Mouse (Mus musculus) heart, embryonic 16.5 days (tissue): ENCODE data around the gene Card6. TPM values are rescaled to one million over a fixed set of nuclear protein-coding genes. Genes with fewer than 3 reads are reported as not detected.
A peak's percentile ranks its signal among the peaks of the same experiment; 100 is the strongest.

Experiments used
- ATAC-seq: fragments of 200-750 bp; cut with Nextera tagmentation; replicated peaks from 2 replicates; pipeline ENCODE4 v1.8.0; 2017; ENCODE audit warnings: moderate number of reproducible peaks; ENCODE audit not compliant: insufficient read depth, low FRiP score; ENCODE audit errors: extremely low read depth
- H3K27ac ChIP-seq: fragments of 300-500 bp; sonication (generic); 2 replicates; pipeline ENCODE4 v1.5.1; 2014; ENCODE audit warnings: mild to moderate bottlenecking, low read length, control low read depth, moderate library complexity
- H3K27me3 ChIP-seq: fragments of 300-500 bp; sonication (generic); 2 replicates; pipeline ENCODE4 v1.6.1; 2014; ENCODE audit warnings: low read length, mixed read lengths; ENCODE audit not compliant: control insufficient read depth, insufficient read depth
- H3K36me3 ChIP-seq: fragments of 300-500 bp; sonication (generic); 2 replicates; pipeline ENCODE4 v1.6.1; 2014; ENCODE audit not compliant: control insufficient read depth, insufficient read depth
- H3K4me1 ChIP-seq: fragments of 300-500 bp; sonication (generic); 2 replicates; pipeline ENCODE4 v1.6.1; 2014; ENCODE audit warnings: low read length, mixed read lengths; ENCODE audit not compliant: control insufficient read depth, insufficient read depth
- H3K4me2 ChIP-seq: fragments of 300-500 bp; sonication (generic); 2 replicates; pipeline ENCODE4 v1.6.1; 2014; ENCODE audit warnings: low read depth, mild to moderate bottlenecking, control low read depth, low read length
- H3K4me3 ChIP-seq: fragments of 300-500 bp; sonication (generic); 2 replicates; pipeline ENCODE4 v1.5.1; 2014; ENCODE audit warnings: mild to moderate bottlenecking, control low read depth, low read length
- H3K9ac ChIP-seq: fragments of 300-500 bp; sonication (generic); 2 replicates; pipeline ENCODE4 v1.6.1; 2014; ENCODE audit warnings: low read length, control low read depth
- H3K9me3 ChIP-seq: fragments of 300-500 bp; sonication (generic); replicated peaks from 2 replicates; pipeline ENCODE4 v1.6.1; 2016; ENCODE audit warnings: low read length; ENCODE audit not compliant: control insufficient read depth
- WGBS: fragments of 180-500 bp; shearing (Covaris S2); extraction: QIAGEN DNeasy Blood & Tissue Kit; methylation state at CpG from one replicate; pipeline ENCODE4 v1.1.7; 2014; 5-methylcytosine and 5-hydroxymethylcytosine counted together
- polyA plus RNA-seq: library from polyadenylated mRNA; unstranded; fragments of >200 nt; fragmentation: Nextera tagmentation; extraction: Ambion mirVana; gene quantifications from 2 replicates; pipeline ENCODE4 v1.2.1, GENCODE M21; 2015

The Card6 gene
- polyA plus RNA-seq = 1.6 and 1.9 TPM in 2 replicates

- H3K4me3 ChIP-seq = peak within 1 kb of the TSS; percentile 52
- peak within 1 kb of the TSS; percentile 57 for H3K9ac ChIP-seq
- WGBS = 36% methylated on average over 21 of the region's 21 CpGs
- H3K4me2 ChIP-seq = peak within 1 kb of the TSS; percentile 57
- no peaks in the 10 kb centered on the region for H3K9me3 ChIP-seq
- no peaks in the 10 kb centered on the region for H3K4me1 ChIP-seq
- peak within 1 kb of the TSS; percentile 63 for H3K27ac ChIP-seq
- H3K36me3 ChIP-seq = peaks cover 2% of the 10 kb centered on the region; the same call in 1 of the 2 replicates
- H3K27me3 ChIP-seq = no peaks in the 10 kb centered on the region
- ATAC-seq = no peak; the same call in 1 of the 2 replicates
Measured at GRCm38 (mm10) chr15:5107686-5108654, at the start of gene Card6. Card6 (minus strand) TSS chr15:5108539.

DNA sequence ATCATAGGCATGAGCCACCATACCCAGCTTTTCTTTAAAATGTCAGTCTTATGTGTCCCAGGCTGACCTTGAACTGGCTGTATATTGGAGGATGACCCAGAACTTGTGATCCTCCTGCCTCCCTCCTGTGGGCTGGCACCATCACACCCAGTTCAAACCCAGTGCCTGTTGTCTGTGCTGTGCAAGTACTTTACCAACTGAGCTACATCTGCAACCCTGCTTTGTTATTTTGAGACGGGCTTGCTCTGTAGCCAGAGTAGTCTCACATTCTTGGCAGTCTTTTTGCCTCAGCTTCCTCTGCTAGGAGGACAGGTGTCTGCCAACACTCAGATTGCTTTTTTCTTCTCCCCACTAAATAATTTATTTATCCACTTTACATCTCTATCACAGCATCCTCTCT is 49.0 kb upstream of the Card6 start:
- peaks cover 19% of the 10 kb centered on the region for H3K4me1 ChIP-seq
- H3K4me3 ChIP-seq = no peak overlapping the region
- no peaks in the 10 kb centered on the region for H3K9me3 ChIP-seq
- H3K4me2 ChIP-seq = no peak overlapping the region
- no peaks in the 10 kb centered on the region for H3K36me3 ChIP-seq
- no peak for ATAC-seq
- no peaks in the 10 kb centered on the region for H3K27me3 ChIP-seq
- H3K27ac ChIP-seq = no peak overlapping the region
- WGBS = 20% methylated on average over 1 of the region's 1 CpGs
- no peak overlapping the region for H3K9ac ChIP-seq

GRCm38 (mm10) chr15:5156355-5156754 is 48.0 kb upstream of the Card6 start:
- 86% methylated on average over 4 of the region's 4 CpGs for WGBS

DNA sequence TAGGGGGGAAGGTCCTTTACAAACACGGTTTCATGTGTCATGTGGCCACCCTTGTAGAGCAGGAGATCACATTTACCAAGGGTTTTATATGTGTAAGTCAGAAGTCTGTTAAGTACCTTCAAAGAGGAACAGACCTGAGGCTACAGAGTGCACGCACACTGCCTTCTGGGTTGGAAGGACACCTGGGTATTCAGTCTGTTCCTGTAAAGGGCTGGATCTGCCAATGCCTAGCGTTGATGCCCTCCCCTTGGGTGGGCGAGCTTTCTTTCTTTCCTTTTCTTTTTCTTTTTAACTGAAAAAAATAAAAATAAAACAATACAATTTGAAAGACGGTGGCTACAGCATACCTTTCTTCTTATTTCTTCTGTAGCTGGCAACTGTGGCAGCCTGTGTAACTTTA is 46.8 kb upstream of the Card6 start:
- no peak for ATAC-seq
- no peak overlapping the region for H3K4me2 ChIP-seq
- no peaks in the 10 kb centered on the region for H3K27me3 ChIP-seq
- H3K4me3 ChIP-seq = no peak overlapping the region
- 75% methylated on average over 5 of the region's 5 CpGs for WGBS
- H3K4me1 ChIP-seq = peaks cover 19% of the 10 kb centered on the region
- no peaks in the 10 kb centered on the region for H3K9me3 ChIP-seq
- H3K27ac ChIP-seq = no peak overlapping the region
- no peaks in the 10 kb centered on the region for H3K36me3 ChIP-seq
- H3K9ac ChIP-seq = no peak overlapping the region

More at GRCm38 (mm10) chr15:5156355-5156754, 48.0 kb upstream of the Card6 start:
- Histone ChIP-seq H3K27me3 (no peaks in the 10 kb centered on the region), H3K4me3 (no peak overlapping the region), H3K4me1 (peaks cover 19% of the 10 kb centered on the region), H3K9ac (no peak overlapping the region), H3K4me2 (no peak overlapping the region), H3K36me3 (no peaks in the 10 kb centered on the region), H3K27ac (no peak overlapping the region), H3K9me3 (no peaks in the 10 kb centered on the region)
- no peak for ATAC-seq

DNA sequence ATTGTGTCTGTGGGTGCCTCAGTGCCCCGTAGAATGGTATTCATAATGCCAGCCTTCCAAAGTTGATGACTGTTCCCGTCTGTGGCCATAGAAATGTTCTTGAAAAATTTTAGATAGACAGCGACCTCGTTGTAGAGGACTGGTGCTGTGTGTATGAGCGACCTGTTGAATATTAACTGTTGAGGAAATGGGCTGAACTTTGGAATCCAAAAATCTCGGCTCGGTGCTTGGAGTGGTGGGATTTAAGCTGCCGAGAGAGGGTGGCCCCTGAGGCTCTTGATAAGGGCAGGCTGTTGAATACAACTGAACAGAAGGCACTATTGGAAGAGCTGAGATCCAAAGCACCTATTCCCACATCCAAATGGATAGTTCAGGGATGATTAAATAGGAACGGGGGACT is 46.3 kb upstream of the Card6 start:
- H3K9me3 ChIP-seq = no peaks in the 10 kb centered on the region
- H3K36me3 ChIP-seq = no peaks in the 10 kb centered on the region
- peaks cover 19% of the 10 kb centered on the region for H3K4me1 ChIP-seq
- no peak overlapping the region for H3K4me2 ChIP-seq
- H3K27ac ChIP-seq = no peak overlapping the region
- H3K4me3 ChIP-seq = no peak overlapping the region
- 47% methylated on average over 9 of the region's 9 CpGs for WGBS
- no peak overlapping the region for H3K9ac ChIP-seq
- H3K27me3 ChIP-seq = no peaks in the 10 kb centered on the region
- ATAC-seq = no peak

DNA sequence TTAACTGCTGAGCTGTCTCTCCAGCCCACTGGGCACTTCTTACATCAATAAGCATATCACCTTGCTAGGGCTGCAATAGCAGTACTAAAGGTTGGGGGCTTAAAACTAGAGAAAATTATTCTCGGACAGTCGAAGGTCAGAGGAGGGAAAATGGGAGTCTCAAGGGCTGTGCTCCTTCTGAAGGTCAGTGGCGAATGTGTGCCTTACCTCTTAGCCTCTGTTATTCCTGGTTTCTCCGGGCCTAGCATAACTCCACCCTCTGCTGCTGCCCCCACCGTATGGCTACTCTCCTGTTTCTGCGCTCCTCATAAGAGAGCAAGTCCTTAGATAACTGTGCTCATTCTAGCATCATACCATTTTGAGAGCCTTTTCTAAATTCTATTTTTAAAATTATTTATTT is 43.8 kb upstream of the Card6 start:
- Histone ChIP-seq H3K4me1 (peaks cover 14% of the 10 kb centered on the region), H3K27ac (no peak overlapping the region), H3K9ac (no peak overlapping the region), H3K36me3 (no peaks in the 10 kb centered on the region), H3K9me3 (no peaks in the 10 kb centered on the region), H3K4me3 (no peak overlapping the region), H3K4me2 (no peak overlapping the region), H3K27me3 (no peaks in the 10 kb centered on the region)
- no peak for ATAC-seq
- WGBS = 88% methylated on average over 6 of the region's 6 CpGs

- Histone ChIP-seq H3K9ac (no peak overlapping the region), H3K9me3 (no peaks in the 10 kb centered on the region), H3K4me1 (peaks cover 16% of the 10 kb centered on the region), H3K4me2 (no peak overlapping the region), H3K36me3 (no peaks in the 10 kb centered on the region), H3K4me3 (no peak overlapping the region), H3K27ac (no peak overlapping the region), H3K27me3 (no peaks in the 10 kb centered on the region)
- 85% methylated on average over 4 of the region's 4 CpGs for WGBS
- ATAC-seq = no peak
Measured at GRCm38 (mm10) chr15:5149187-5149586, 40.8 kb upstream of the Card6 start.

DNA sequence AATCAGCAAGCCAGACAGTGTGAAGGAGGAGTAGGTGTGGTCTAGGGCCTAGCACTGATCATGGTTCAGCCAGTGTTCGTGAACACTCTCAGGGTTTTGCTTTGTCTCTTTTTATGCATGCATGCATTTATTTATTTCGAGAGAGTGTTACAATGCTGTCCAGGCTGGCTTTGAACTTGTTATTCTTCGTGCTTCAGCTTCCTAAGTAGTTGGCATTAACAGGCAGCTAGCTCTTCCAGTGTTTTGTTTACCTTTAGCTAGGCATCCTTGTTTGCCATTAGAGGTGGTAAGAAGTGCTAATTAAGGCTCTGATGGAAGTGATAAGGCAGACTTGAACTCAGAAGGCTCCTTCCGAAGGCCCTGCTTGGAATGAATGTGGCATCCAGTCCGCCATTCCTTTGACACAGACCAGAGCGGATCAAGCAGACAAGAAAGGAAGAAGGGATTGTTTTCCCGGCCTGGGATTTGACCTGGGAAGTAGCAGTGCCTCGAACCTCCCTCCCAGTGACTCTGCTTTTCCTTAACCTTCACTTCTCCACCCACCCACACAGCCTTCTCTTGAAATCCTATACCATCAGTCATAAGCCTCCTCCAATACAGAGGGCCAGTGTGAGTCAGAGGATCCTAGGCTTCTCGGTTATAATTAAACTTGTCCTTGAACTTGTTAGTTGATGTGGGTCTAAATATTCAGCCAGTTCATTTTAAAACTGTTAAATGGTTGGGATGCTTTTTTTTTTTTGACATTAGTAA is 37.0 kb upstream of the Card6 start:
- 34% methylated on average over 9 of the region's 9 CpGs for WGBS
- Histone ChIP-seq H3K4me3 (peak overlapping the region; percentile 23; the same call in 1 of the 2 replicates), H3K9ac (peak overlapping the region; percentile 38; the same call in 1 of the 2 replicates), H3K4me2 (peak overlapping the region; percentile 90), H3K9me3 (no peaks in the 10 kb centered on the region), H3K36me3 (no peaks in the 10 kb centered on the region), H3K4me1 (peaks cover 16% of the 10 kb centered on the region), H3K27ac (no peak overlapping the region; the same call in 1 of the 2 replicates), H3K27me3 (no peaks in the 10 kb centered on the region)
- ATAC-seq = no peak
